Mouse (Mus musculus) lung, embryonic 16.5 days (tissue): ENCODE measurements around the gene Tbc1d30. TPM values are rescaled to one million over a fixed set of nuclear protein-coding genes. Genes with fewer than 3 reads are reported as not detected.

Source experiments
- polyA plus RNA-seq: library from polyadenylated mRNA; unstranded; fragments of >200 nt; fragmentation: Nextera tagmentation; extraction: Ambion mirVana; gene quantifications from 2 replicates; pipeline ENCODE4 v1.2.1, GENCODE M21; 2015

The Tbc1d30 gene
- polyA plus RNA-seq, 1 experiment from 2014 or later: 2.8 TPM

Other genes with a start within 250 kb of the Tbc1d30 start
- gene Gns, start 13.8 kb upstream of the Tbc1d30 start, polyA plus RNA-seq: 38.2 and 38.8 TPM in 2 replicates
- 19.7 and 20.7 TPM in 2 replicates for gene Rassf3, start 125.1 kb upstream of the Tbc1d30 start, polyA plus RNA-seq
- 37.0 and 39.2 TPM in 2 replicates for gene Tbk1, start 235.5 kb upstream of the Tbc1d30 start, polyA plus RNA-seq